In genomic region chr14:20226488-20226887, GRCm38 (mm10) we compare ENCODE assay signal across 18 mouse cellular contexts. TPM values are rescaled to one million over a fixed set of nuclear protein-coding genes. Genes with fewer than 3 reads are reported as not detected.
DNase-seq lines count a peak whose midpoint lies in the region; ATAC-seq and TF ChIP-seq lines count a peak whose summit lies in the region.
"Had no signal": no experiment of that assay in that cellular context is flagged by ENCODE, and none has a peak within 500 bp of the region (broad histone marks: within the 10 kb centered on the region; RNA-seq: fewer than 3 reads in every experiment).

No protein-coding gene starts in this region.

- no peak for TF ChIP-seq CTCF in intestine, postnatal 0 days (IDR thresholded peaks at IDR 0.05; ENCODE audit: low read depth)
- no peak for TF ChIP-seq CTCF in small intestine, adult 2 months (IDR thresholded peaks at IDR 0.05; ENCODE audit: extremely low read depth, insufficient read length, insufficient replicate concordance, low read depth, low read length)

- peak overlapping the region; percentile 87 for H3K27ac ChIP-seq in hindbrain, embryonic 10.5 days
- H3K27ac ChIP-seq in hindbrain, embryonic 12.5 days: no peak overlapping the region
- H3K27ac ChIP-seq in midbrain, embryonic 10.5 days (replicated peaks): peak overlapping the region; percentile 84
- H3K27ac ChIP-seq in midbrain, embryonic 15.5 days: no peak overlapping the region
- H3K27ac ChIP-seq in intestine, postnatal 0 days (ENCODE audit: low read depth, low read length): 0 out of 2 replicates have a peak overlapping the region, but pooled peaks have one; percentile 3
- H3K27ac ChIP-seq in small intestine, adult 2 months (ENCODE audit: insufficient read depth, low read depth, low read length): 0 out of 2 replicates have a peak overlapping the region, but pooled peaks have one; percentile 20
- H3K27ac ChIP-seq: embryonic facial prominence, embryonic 12.5 days; gastrocnemius, adult 2 months; heart, adult 2 months had no signal

- 44% methylated on average over 7 of the region's 7 CpGs for WGBS in hindbrain, embryonic 10.5 days
- WGBS in hindbrain, embryonic 12.5 days: 31% methylated on average over 5 of the region's 7 CpGs
- WGBS in midbrain, embryonic 10.5 days: 45% methylated on average over 7 of the region's 7 CpGs
- 42% methylated on average over 6 of the region's 7 CpGs for WGBS in midbrain, embryonic 15.5 days
- 27% methylated on average over 7 of the region's 7 CpGs for WGBS in intestine, postnatal 0 days
- WGBS in small intestine, adult 2 months: 30% methylated on average over 7 of the region's 7 CpGs

- H3K36me3 ChIP-seq in hindbrain, embryonic 10.5 days: no peaks in the 10 kb centered on the region
- no peaks in the 10 kb centered on the region for H3K36me3 ChIP-seq in hindbrain, embryonic 12.5 days
- no peaks in the 10 kb centered on the region for H3K36me3 ChIP-seq in midbrain, embryonic 10.5 days
- H3K36me3 ChIP-seq in midbrain, embryonic 15.5 days (replicated peaks): no peaks in the 10 kb centered on the region
- no peaks in the 10 kb centered on the region for H3K36me3 ChIP-seq in intestine, postnatal 0 days (ENCODE audit: control insufficient read depth, insufficient read depth)
- no peaks in the 10 kb centered on the region for H3K36me3 ChIP-seq in small intestine, adult 2 months (ENCODE audit: control insufficient read depth, insufficient read depth, low read length)
- H3K36me3 ChIP-seq: embryonic facial prominence, embryonic 12.5 days had no signal

- no peak overlapping the region for H3K9ac ChIP-seq in hindbrain, embryonic 12.5 days
- H3K9ac ChIP-seq in midbrain, embryonic 15.5 days: no peak overlapping the region
- H3K9ac ChIP-seq in intestine, postnatal 0 days (ENCODE audit: low read depth, low read length): no peak overlapping the region
- H3K9ac ChIP-seq: embryonic facial prominence, embryonic 12.5 days had no signal

- no peaks in the 10 kb centered on the region for H3K9me3 ChIP-seq in hindbrain, embryonic 10.5 days
- no peaks in the 10 kb centered on the region for H3K9me3 ChIP-seq in hindbrain, embryonic 12.5 days (replicated peaks)
- H3K9me3 ChIP-seq in midbrain, embryonic 10.5 days (replicated peaks): no peaks in the 10 kb centered on the region
- H3K9me3 ChIP-seq in midbrain, embryonic 15.5 days: no peaks in the 10 kb centered on the region
- H3K9me3 ChIP-seq in intestine, postnatal 0 days (ENCODE audit: control insufficient read depth): no peaks in the 10 kb centered on the region
- H3K9me3 ChIP-seq: embryonic facial prominence, embryonic 12.5 days; megakaryocyte, embryonic 14.5 days had no signal

- no peak for DNase-seq in hindbrain, embryonic 10.5 days (ENCODE audit: low spot score)
- no peak for DNase-seq in midbrain, embryonic 10.5 days (ENCODE audit: low spot score)
- DNase-seq in spleen, postnatal 4 days (ENCODE audit: low spot score in 2 of 2): no peak
- no peak for DNase-seq in adrenal gland, adult (ENCODE audit: inconsistent age in 2 of 2, low spot score in 1 of 2)
- DNase-seq: cerebellum, adult 11 months; cerebellum, postnatal 25 days; gastrocnemius, adult 2 months; heart, adult 2 months; layer of hippocampus, adult 9-11 months; lung, adult 18-20 months; right cerebral cortex, postnatal 14 days had no signal

- H3K4me2 ChIP-seq in hindbrain, embryonic 12.5 days (replicated peaks): no peak overlapping the region
- no peak overlapping the region for H3K4me2 ChIP-seq in midbrain, embryonic 15.5 days
- no peak overlapping the region for H3K4me2 ChIP-seq in intestine, postnatal 0 days (replicated peaks; ENCODE audit: low read depth)
- H3K4me2 ChIP-seq: embryonic facial prominence, embryonic 12.5 days had no signal

- peaks cover 7% of the 10 kb centered on the region for H3K27me3 ChIP-seq in hindbrain, embryonic 10.5 days (ENCODE audit: insufficient read depth, poor library complexity, severe bottlenecking)
- H3K27me3 ChIP-seq in hindbrain, embryonic 12.5 days: no peaks in the 10 kb centered on the region
- H3K27me3 ChIP-seq in midbrain, embryonic 10.5 days (ENCODE audit: low read depth, poor library complexity, severe bottlenecking): peaks cover 46% of the 10 kb centered on the region
- no peaks in the 10 kb centered on the region for H3K27me3 ChIP-seq in midbrain, embryonic 15.5 days (replicated peaks)
- no peaks in the 10 kb centered on the region for H3K27me3 ChIP-seq in intestine, postnatal 0 days (replicated peaks; ENCODE audit: control insufficient read depth, insufficient read depth, low read length)
- H3K27me3 ChIP-seq in small intestine, adult 2 months (ENCODE audit: control insufficient read depth, insufficient read depth, low read length): no peaks in the 10 kb centered on the region
- H3K27me3 ChIP-seq: embryonic facial prominence, embryonic 12.5 days had no signal

- peaks cover 41% of the 10 kb centered on the region for H3K4me1 ChIP-seq in hindbrain, embryonic 10.5 days (replicated peaks)
- H3K4me1 ChIP-seq in hindbrain, embryonic 12.5 days: peaks cover 30% of the 10 kb centered on the region
- peaks cover 38% of the 10 kb centered on the region for H3K4me1 ChIP-seq in midbrain, embryonic 10.5 days
- peaks cover 28% of the 10 kb centered on the region for H3K4me1 ChIP-seq in midbrain, embryonic 15.5 days
- peaks cover 12% of the 10 kb centered on the region for H3K4me1 ChIP-seq in intestine, postnatal 0 days (replicated peaks; ENCODE audit: control insufficient read depth, insufficient read depth, low read length)
- H3K4me1 ChIP-seq in small intestine, adult 2 months (ENCODE audit: control insufficient read depth, insufficient read depth, insufficient read length, low read length): peaks cover 63% of the 10 kb centered on the region

- no peak for TF ChIP-seq POLR2A in small intestine, adult 2 months (IDR thresholded peaks at IDR 0.05; ENCODE audit: low read depth, low read length)

- no peak for ATAC-seq in hindbrain, embryonic 12.5 days (ENCODE audit: low FRiP score)
- no peak; the same call in 1 of the 2 replicates for ATAC-seq in midbrain, embryonic 15.5 days (replicated peaks)
- ATAC-seq in intestine, postnatal 0 days: no peak

- H3K4me3 ChIP-seq in hindbrain, embryonic 10.5 days: no peak overlapping the region
- H3K4me3 ChIP-seq in hindbrain, embryonic 12.5 days: no peak overlapping the region
- H3K4me3 ChIP-seq in midbrain, embryonic 10.5 days: no peak overlapping the region
- no peak overlapping the region for H3K4me3 ChIP-seq in midbrain, embryonic 15.5 days
- H3K4me3 ChIP-seq in intestine, postnatal 0 days (ENCODE audit: low read depth, low read length): no peak overlapping the region
- H3K4me3 ChIP-seq in small intestine, adult 2 months (ENCODE audit: low read depth, low read length): no peak overlapping the region
- H3K4me3 ChIP-seq: embryonic facial prominence, embryonic 12.5 days; gastrocnemius, adult 2 months; heart, adult 2 months; megakaryocyte, embryonic 14.5 days had no signal

RNA-seq across cellular contexts. Expression of gene Kcnk16, which starts 42.5 kb away (rescaled TPM):
- 0.09 and 0.20 TPM in 2 replicates for polyA plus RNA-seq in hindbrain, embryonic 10.5 days (2016; fragmentation: Nextera tagmentation; extraction: Ambion mirVana)
- polyA plus RNA-seq in hindbrain, embryonic 12.5 days (2016; fragmentation: Nextera tagmentation; extraction: Ambion mirVana): 0.14 TPM in 1 of 2 replicates, not detected in the other
- polyA plus RNA-seq in midbrain, embryonic 10.5 days (2016; fragmentation: Nextera tagmentation; extraction: Ambion mirVana): not detected in 2 replicates
- 0.17 TPM in 1 of 2 replicates, not detected in the other for polyA plus RNA-seq in midbrain, embryonic 15.5 days (2015; fragmentation: Nextera tagmentation; extraction: Ambion mirVana)
- polyA plus RNA-seq in intestine, postnatal 0 days (2015; fragmentation: Nextera tagmentation; extraction: Ambion mirVana): 0.68 and 1.1 TPM in 2 replicates
- polyA plus RNA-seq in small intestine, adult 2 months (2012; rRNA removed): 0.71 and 1.8 TPM in 2 replicates
- polyA plus RNA-seq: embryonic facial prominence, embryonic 12.5 days; heart, adult 2 months; heart, embryonic 16.5 days had no signal

RNA-seq across cellular contexts. Expression of gene Kcnk5, which starts 44.9 kb away (rescaled TPM):
- polyA plus RNA-seq in hindbrain, embryonic 10.5 days (2016; fragmentation: Nextera tagmentation; extraction: Ambion mirVana): 12.4 and 13.5 TPM in 2 replicates
- 5.8 and 6.9 TPM in 2 replicates for polyA plus RNA-seq in hindbrain, embryonic 12.5 days (2016; fragmentation: Nextera tagmentation; extraction: Ambion mirVana)
- polyA plus RNA-seq in midbrain, embryonic 10.5 days (2016; fragmentation: Nextera tagmentation; extraction: Ambion mirVana): 10.2 TPM in 2 replicates
- 1.1 and 1.3 TPM in 2 replicates for polyA plus RNA-seq in midbrain, embryonic 15.5 days (2015; fragmentation: Nextera tagmentation; extraction: Ambion mirVana)
- polyA plus RNA-seq in intestine, postnatal 0 days (2015; fragmentation: Nextera tagmentation; extraction: Ambion mirVana): 10.0 and 10.9 TPM in 2 replicates
- polyA plus RNA-seq in small intestine, adult 2 months (2012; rRNA removed): 13.9 and 48.0 TPM in 2 replicates

Comparison
In these comparisons a context has a peak if more than half of its experiments do, and no peak if none do; other contexts are left out.
1. H3K27ac ChIP-seq: peak in hindbrain, embryonic 10.5 days (single experiment), midbrain, embryonic 10.5 days (single experiment), intestine, postnatal 0 days (single experiment) and small intestine, adult 2 months (single experiment); none in hindbrain, embryonic 12.5 days (single experiment) and midbrain, embryonic 15.5 days (single experiment).